Mouse (Mus musculus) gastrocnemius, adult 8-10 months (tissue): ENCODE measurements around the gene 6430550D23Rik. TPM values are rescaled to one million over a fixed set of nuclear protein-coding genes. Genes with fewer than 3 reads are reported as not detected.

Source experiments
- total RNA-seq, 4 experiments: library from RNA; stranded (reverse); gene quantifications; 2 replicates each; pipeline ENCODE4 v1.2.4; 2022

Gene 6430550D23Rik
- total RNA-seq, 4 experiments from 2014 or later = 0.54 to 0.76 TPM; not detected in 2

Other genes starting within 250 kb of the 6430550D23Rik start
- gene Mmp24, start 232.6 kb downstream of the 6430550D23Rik start, total RNA-seq = not detected
- 10 to 100 TPM; 23.2 to 31.3 (median 27.6) TPM for gene BC029722, start 188.6 kb downstream of the 6430550D23Rik start, total RNA-seq
- 10 to 100 TPM; 44.3 to 49.9 (median 48.6) TPM for gene Eif6, start 181.1 kb downstream of the 6430550D23Rik start, total RNA-seq
- not detected for gene Fam83c, start 173.1 kb downstream of the 6430550D23Rik start, total RNA-seq
- gene Uqcc1, start 77.7 kb downstream of the 6430550D23Rik start, total RNA-seq = 100 to 1,000 TPM; 154 to 182 (median 168) TPM
- not detected for gene Gm15557, start 67.2 kb downstream of the 6430550D23Rik start, total RNA-seq
- gene Gdf5, start 62.6 kb downstream of the 6430550D23Rik start, total RNA-seq = under 1 TPM in 2 of 4 experiments, not detected in 2; 0.16 to 0.19 TPM
- 1 to 10 TPM; 4.1 to 4.5 (median 4.2) TPM for gene Cep250, start 51.5 kb downstream of the 6430550D23Rik start, total RNA-seq
- gene Ergic3, start 68 bp upstream of the 6430550D23Rik start, total RNA-seq = 10 to 100 TPM; 42.5 to 54.4 (median 49.1) TPM
- not detected for gene Fer1l4, start 45.0 kb upstream of the 6430550D23Rik start, total RNA-seq
- gene Spag4, start 57.2 kb upstream of the 6430550D23Rik start, total RNA-seq = 1 to 10 TPM in 2 of 4 experiments, under 1 TPM in 1, not detected in 1; 0.83 to 1.2 (median 1.2) TPM
- gene Cpne1, start 104.0 kb upstream of the 6430550D23Rik start, total RNA-seq = 10 to 100 TPM in 2 of 4 experiments, 1 to 10 TPM in 2; 5.6 to 13.2 (median 9.8) TPM
- gene Rbm12, start 104.0 kb upstream of the 6430550D23Rik start, total RNA-seq = 1 to 10 TPM; 5.8 to 8.3 (median 6.9) TPM
- 1 to 10 TPM; 3.5 to 5.2 (median 3.9) TPM for gene Gm28036, start 119.1 kb upstream of the 6430550D23Rik start, total RNA-seq
- gene Romo1, start 136.1 kb upstream of the 6430550D23Rik start, total RNA-seq = 100 to 1,000 TPM; 192 to 289 (median 265) TPM
- 10 to 100 TPM; 85.7 to 90.2 (median 88.3) TPM for gene Nfs1, start 136.2 kb upstream of the 6430550D23Rik start, total RNA-seq
- 100 to 1,000 TPM in 1 of 4 experiments, 10 to 100 TPM in 3; 71.4 to 105 (median 89.2) TPM for gene Rbm39, start 172.3 kb upstream of the 6430550D23Rik start, total RNA-seq
- gene Phf20, start 188.5 kb upstream of the 6430550D23Rik start, total RNA-seq = 10 to 100 TPM; 21.6 to 38.5 (median 29.1) TPM